Mouse (Mus musculus) embryo, embryonic 10 days (tissue): ENCODE measurements at regions not wholly inside any gene's neighbourhood (a gene's known extent, or its start where the extent isn't known, plus 50 kb on each side); places are given as distances from the start of the nearest gene placed in this dataset.

Source experiments
- DNase-seq: peaks from one replicate; pipeline ENCODE4 v3.0.0-alpha.2; 2015; ENCODE audit warnings: low spot score

DNA sequence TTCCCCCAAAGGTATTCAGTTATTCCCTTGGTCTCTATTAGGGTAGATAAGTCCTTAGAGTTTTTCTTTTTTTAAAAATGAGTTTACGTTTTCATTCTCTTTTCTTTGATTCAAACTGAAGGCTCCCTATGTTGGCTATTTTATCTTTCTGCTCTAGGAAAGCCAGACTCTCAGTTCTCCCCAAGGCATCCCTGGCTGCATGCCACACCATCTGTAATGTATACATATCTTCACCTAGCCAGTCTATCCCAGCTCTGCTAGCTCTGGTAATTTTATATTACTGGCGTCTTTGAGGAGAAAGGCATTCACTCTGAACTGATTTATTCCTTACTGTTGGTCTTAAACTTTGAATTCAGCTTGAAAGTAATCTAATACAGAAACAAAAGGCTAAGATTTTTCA lies 65.2 kb upstream of the Cabcoco1 start:
- no peak for DNase-seq

DNA sequence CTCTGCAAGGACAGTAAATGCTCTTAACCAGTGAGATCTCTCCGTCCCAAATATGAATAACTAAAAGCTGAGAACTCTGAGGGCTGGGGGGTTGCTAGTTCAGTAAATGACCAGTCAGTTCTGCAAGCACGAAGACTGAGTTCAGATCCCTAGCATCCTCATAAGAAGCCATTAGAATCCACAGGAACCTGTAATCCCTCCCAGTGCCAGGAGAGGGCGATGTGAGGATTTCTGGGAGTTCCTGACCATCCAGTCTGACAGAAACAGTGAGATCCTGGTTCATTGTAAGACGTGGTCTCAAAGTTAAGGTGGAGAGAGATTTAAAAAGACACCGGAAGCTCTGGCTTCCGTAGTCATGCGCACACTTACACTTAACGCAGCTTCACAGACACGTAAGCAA lies 70.2 kb upstream of the Cabcoco1 start:
- DNase-seq: peak; percentile 28

DNA sequence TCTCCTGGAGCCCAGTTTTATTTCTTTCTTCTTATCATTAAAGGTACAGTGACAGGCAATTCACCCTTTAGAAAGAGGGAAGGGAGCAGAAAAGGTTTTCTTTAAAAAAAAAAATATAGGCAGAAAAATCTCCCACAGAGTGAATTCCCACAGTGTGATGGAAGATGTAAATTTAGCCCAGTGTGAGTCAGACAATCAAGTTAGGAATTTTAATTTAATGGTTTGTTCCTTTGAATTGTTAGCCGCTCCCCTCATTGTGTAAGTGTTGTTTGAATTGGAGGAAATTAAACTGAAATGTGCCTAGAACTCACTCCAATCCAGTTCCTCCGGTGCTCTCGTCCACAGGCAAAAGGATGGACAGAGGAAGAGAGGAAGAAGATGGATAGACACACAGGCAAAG lies 71.0 kb upstream of the Cabcoco1 start:
- DNase-seq: no peak

DNA sequence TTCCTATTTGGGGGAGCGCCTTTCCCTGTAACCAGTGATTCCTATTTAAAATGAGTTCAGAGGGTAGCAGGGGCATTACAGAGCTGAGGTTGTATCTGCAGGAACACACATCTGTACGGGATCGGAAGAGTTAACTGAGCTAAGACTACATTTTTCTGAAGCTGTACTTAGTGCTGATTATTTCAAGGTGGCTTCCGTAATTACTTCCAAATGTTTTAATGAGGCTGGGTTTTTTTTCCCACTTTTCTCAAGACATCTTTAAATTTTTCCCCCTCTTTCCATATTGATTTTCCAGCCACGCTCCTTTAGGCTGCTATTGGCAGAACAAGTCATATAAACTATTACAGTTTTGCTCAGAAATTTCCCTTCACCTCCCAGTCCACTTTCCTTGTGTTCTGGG lies 82.1 kb upstream of the Cabcoco1 start:
- DNase-seq: peak; percentile 12

DNA sequence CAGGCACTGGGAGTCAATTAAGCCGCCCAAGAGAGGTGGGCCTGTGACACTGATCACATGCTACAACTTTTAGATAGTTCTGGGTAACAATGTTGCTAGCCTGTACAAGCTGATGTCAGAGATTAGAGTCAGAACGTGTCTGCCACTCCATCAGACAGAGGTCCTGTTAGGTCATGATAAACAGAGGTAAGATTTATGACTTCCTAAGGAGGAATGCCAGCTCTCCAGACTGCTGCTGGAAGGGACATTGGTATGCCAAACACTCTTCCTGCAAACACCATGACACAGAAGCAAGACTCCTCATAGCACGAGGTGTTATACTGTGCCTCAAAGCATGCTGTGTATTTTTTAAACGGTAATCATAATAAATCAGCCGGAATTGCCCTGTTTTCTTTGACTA lies 83.6 kb upstream of the Cabcoco1 start:
- DNase-seq: peak; percentile 43

DNA sequence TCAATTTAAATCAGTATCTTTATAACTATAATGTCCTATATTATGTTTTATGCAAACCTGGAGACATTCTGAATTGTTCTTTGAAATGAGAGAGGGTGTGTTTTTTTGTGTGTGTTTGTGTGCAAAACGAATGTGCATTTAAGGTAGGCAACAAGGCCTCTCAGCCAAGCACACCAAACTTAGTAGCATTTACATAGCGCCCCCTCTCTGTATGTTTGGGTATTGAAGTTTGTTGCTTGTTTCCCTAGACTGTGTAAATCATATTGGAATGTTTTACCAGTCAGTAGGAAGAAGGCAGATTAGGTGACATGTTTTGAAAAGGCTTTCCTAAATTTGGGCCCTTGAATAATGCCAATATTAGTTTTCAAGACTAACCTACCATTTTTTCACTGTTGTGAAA lies 84.1 kb upstream of the Cabcoco1 start:
- DNase-seq: peak; percentile 12

DNA sequence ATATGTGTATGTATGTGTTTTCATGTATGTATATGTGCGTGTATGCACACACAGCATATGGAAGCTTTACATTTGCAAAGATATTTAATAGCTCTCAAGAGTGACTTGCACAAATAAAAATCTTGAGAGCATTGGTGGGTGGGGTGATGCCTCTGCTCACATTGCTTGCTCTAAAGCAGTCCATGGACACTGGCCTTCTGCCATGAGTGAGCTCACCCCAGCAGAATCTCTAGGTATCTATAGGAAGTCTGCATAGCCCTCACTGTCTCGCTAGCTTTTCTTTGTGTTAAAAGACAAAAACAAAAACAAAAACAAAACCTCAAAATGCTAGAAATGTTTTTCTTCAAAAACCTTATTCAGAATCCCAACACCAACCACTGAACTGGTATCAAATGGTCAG lies 87.8 kb upstream of the Cabcoco1 start:
- no peak for DNase-seq

DNA sequence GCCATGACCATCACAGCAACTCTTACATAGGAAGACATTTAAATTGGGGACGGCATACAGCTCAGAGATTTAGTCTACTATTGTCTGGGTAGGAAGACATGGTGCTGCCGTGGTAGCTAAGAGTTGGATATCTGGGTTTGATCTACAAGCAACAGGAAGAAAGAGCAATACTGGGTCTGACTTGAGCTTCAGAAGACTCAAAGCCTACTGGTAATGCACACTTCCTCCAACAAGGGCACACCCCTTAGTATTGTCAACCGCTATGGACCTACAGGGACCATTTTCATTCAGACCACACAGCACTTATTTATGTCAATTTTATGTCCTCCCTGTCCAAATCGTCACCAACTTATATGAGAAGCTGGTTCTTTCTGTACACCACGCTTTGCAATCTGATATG lies 90.3 kb upstream of the Tmem26 start:
- no peak for DNase-seq

DNA sequence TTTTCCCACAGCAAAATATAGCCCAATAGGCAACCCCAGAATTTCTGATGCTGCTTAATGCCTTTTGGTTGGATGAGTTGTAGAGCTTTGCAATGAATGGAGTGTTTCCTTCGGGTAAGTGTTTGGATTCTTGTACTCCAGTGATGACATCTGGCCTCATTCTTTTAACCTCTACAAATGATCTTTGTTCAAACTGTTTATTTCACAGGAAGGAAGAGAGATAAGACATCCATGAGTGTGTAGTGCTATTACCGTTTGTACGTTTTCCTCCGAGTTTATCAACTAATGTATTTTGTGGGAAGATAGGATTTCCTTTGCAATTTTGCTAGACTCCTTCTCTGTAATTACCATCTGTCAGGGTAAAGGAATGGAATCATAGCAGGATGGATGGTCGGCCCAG lies 70.7 kb upstream of the Tmem26 start:
- no peak for DNase-seq

DNA sequence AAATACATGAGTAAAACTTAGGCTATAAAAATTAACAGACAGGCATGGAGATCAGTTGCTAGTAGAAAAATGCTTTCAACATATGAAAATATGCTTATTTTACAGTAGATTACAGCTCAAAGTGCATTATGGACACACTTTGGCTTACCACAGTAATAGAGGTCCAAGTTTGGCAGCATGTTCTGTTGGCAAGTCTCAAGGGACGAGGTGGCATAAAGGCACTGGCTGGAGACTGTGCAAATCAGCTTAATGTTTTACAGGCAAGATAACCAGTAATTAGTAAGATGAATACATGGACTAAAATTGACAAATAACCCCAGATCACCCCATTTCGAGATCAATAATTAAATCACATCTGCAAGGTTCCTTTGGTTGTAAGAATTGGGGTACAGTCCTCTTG lies 68.0 kb upstream of the Tmem26 start:
- DNase-seq: no peak

DNA sequence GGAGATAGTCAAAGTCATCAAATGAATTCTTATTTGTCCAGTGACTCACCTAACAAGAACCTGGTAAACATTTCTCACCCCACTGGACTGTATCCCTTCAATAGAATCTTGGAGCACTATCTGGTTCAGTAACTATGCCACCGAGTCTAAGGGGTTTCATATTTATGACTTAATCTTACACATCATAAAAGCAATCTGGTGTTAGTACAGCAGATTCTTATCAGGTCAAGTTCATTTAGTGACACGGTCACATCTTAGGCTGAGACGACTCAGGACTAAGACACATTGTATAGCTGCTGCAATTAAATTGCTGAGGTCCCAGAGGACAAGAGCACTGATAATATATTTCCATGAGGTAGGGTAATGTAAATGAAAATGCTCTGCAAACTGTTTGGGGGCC lies 57.4 kb upstream of the Tmem26 start:
- DNase-seq: no peak

DNA sequence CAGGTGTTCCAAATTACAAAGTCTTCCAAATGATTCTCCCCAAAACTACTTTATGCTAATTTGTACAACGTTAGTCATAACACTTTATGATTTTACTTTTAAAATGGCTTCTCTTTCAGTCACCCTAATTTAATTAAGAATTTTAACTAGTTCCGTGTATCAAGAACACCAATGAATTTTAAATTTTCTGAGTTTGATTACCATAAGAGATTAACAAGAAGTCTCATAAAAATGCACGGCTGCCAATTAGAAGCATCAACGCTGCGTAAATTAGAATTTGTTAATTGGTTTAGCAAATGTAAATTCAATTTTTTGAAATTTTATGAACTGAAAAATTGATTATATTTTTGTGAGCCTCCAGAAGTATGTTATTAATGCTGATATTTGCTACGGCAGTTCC lies 54.1 kb upstream of the Tmem26 start:
- no peak for DNase-seq

DNA sequence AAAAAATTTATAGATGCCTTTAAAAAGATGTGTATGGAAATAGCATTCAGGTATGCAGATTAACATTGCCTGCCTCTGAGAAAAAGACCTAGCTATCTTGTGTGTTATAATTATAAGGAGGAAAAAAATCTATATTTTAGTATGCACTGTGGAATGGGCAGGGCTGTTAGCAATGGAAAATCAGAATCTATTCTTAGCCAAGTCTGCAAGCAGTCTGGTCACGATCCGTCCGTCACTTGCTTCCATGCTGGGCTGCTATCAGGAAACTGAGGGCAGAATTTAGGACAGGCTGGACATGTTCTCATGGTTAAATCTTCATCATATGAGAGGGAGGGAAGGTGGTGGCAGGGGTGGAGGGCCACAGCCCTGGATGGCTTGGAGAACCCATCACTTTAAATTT lies 53.5 kb upstream of the Tmem26 start:
- DNase-seq: no peak

DNA sequence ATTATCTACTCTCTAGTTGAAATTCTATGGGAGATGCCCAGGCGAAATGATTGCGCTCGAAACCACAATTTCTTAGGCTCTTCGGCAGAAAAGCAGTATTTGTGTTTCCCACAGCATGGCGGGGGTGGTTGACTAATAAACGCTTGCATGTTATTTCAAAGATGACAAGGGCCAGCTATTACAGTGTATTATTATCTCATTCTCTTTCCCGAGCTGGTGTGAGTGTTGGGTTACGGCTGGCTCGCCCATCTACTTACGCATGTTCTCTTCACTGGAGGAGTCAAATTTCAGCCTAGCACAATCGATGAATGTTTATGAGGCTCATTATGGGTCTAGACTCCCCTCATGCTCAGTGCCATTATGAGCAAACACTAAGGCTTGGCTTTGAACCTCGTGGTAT lies 51.2 kb upstream of the Tmem26 start:
- peak; percentile 9 for DNase-seq

DNA sequence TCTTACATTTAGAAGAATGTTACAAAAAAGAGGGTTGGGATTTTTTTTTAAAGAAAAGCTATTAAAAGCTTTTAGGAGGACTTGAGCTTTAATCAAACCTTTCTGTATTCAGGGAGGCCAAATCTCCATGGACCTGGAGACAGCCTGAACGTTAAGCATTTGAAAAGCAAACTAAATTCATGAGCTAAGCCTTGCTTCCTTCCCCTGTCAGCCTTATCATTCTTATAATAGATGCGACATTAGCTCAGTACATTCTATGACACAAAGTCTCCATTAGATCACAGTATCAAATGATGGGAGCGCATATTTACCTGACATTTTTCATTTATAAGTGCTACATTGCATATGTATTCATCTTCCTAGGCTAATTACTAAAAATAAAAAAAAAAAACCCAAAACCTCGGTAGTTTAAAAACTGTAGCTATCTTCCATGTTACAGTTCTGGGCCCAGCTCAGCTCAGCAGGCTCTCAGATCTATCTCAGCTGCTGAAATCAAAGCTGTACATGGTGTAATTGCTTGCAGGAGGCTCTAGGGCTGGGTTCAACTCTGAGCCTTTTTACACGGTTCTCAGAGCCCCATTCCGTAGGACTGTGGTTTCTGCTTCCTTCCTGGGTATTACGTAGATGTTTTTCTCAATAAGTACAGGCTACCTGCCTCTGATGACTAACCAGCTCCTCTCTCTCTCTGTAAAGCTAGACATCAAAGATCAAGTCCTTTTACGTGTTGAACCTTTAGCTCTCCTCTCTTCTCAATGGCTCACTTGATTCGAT lies 50.2 kb upstream of the Tmem26 start:
- DNase-seq: no peak
